Mouse (Mus musculus): ENCODE measurements around the gene Fam222a.

Gene Fam222a

DNA sequence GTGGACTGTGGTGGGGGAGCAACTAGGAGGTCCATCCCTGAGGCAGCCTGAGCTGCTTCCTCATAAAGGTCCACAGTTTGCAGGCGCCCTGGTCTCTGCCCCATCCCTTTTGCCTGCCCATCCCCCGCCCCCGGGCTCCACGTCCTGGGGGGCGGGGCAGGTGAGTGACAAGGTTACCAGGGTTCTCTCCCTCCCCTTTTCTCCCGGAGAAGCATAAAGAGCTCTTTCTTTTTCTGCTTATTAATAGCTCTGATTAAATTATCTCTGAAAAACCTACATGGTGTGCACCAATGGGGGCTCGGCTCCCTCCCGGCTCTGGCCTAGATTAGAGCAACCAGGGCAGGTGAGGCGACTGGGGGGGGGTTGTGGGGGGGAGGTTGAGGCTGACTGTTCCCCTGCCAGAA, 7.3 kb upstream of the Fam222a start:
- DNase-seq, result no peak

DNA sequence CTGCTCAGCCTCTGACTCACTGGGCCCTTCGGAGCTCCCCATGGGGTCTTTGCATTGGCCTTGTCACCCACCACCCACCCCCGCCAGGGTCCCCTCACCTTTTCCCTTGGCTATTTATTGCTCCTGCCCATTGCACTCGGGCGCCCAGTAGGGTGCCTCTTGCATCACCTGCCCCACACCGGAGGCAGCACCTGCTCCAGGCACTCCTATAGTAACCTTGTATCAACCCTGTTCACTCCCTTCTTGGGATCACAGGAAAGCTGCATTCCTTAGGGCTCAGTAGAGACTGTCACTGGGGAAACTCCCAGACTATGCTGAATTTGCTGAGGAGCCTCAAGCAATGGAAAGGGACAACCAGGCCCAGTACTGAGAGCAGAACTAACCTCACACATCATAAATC, 6.9 kb upstream of the Fam222a start:
- no peak for DNase-seq

DNA sequence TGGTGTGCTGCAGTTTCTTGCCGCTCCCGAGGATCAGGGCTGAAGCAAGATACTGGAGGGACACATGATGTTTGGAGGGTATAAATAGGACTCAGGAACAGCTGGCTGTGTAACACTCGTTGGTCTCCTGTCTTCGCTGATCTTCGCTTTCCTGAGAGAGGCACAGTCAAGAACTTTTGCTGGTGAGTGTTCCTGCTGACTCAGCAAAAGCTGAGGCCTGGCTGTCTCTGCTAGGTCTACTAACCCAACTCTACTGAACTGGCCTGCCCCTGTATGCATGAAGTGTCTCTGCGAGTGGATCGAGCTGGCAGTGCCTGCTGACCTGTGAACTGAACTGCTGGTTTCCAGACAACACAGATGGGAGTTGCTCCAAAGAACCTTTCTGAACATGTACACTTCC, 3.8 kb upstream of the Fam222a start:
- DNase-seq, result no peak

DNA sequence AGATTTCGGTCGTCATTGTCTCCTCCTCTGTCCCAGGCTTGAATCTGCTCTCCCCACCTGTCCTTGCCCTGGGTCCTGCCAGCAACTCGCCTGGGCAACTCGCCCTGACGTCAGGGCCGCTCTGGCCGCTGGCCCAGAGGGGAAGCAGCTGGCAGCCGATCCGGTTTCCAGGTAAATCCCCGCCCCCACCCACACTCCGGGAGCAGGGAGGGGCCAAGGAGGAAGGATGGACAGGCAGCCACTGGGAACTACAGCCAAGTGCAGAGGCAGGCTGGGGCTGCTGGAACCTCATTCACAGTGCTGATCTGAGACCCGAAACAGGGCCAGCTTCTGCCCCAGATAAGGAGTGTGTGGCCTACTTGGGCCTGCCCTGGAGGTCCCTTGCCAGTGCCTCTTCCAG, 2.5 kb upstream of the Fam222a start:
- no peak for DNase-seq

DNA sequence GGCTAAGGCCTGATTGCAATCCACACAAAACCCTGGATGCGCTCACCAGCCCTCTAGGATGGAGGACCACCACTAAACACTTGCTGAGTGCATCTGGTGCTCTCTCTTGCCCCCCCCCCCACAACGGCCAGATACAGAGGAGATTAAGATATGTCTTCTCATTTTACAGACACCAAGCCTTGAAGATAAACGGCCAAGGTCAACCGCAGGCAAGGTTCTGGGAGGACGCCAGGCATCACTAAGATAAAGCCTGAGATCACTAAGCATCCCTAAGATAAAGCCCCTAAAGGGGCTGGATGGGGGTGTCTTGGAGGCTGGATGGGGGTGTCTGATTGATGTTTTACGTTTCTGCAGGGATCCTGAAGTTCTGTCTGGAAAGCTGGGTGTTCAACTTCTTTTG, 2.1 kb upstream of the Fam222a start:
- DNase-seq, result no peak

DNA sequence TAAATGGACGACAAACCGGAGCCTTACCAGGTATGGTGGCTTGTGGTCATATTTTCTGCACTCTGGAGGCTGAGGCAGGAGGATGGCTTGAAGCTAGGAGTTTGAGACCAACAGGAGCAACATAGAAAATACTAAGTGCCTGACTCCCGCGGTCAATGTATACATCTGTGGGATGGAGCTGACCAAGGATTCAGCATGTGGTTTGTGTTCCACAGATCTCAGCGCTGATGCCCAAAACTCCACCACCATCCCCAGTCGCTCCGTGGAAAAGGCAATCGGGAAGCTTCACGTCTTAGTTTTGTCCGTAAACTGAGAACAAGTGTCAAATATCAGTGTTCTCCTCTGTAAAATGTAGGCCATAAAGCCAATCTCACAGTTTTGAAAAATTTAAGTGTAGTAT, 1.4 kb upstream of the Fam222a start:
- DNase-seq, result no peak

DNA sequence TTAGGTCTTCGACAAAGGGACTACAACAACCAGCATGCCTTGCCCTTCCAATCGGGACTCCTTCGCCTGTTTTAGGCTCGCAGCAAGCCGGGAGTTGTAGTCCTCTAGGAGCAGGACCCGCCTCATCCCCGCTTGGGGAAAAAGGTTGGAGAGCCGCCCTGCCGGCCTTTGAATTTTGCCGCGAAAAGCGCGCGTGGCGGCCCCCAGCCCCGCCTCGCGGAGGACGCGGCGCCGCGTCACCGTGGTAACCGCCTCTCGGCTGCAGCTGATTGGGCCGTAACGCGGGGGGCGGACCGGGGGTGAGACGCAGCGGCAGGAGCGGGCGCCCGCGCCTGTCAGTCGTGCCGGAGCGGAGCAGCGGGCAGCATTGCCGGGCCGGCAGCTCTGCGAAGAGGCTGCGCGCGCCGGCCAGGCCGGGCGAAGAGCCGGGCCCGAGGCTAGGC, 720 bp upstream of the Fam222a start:
- DNase-seq, result peak; percentile 92 to 94

DNA sequence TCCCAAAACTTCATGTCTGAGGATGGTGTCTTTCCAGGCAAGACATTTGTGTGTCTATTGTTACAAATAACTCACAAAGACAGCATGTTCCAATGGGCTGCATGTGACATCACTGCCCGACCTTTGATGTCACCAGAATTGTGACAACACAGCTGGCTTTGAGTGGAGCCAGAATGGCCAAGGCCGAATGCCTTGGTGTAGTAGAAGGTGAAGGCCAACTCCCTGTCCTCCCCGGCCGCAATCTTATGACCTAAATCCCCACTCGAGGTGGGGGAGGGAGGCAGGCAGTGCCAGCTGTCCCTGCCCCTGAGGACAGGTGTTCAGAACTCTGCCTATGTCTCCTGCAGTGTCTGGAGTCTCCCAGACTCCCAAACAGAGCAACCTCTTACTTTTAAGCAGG, 1.0 kb downstream of the Fam222a start:
- no peak for DNase-seq

DNA sequence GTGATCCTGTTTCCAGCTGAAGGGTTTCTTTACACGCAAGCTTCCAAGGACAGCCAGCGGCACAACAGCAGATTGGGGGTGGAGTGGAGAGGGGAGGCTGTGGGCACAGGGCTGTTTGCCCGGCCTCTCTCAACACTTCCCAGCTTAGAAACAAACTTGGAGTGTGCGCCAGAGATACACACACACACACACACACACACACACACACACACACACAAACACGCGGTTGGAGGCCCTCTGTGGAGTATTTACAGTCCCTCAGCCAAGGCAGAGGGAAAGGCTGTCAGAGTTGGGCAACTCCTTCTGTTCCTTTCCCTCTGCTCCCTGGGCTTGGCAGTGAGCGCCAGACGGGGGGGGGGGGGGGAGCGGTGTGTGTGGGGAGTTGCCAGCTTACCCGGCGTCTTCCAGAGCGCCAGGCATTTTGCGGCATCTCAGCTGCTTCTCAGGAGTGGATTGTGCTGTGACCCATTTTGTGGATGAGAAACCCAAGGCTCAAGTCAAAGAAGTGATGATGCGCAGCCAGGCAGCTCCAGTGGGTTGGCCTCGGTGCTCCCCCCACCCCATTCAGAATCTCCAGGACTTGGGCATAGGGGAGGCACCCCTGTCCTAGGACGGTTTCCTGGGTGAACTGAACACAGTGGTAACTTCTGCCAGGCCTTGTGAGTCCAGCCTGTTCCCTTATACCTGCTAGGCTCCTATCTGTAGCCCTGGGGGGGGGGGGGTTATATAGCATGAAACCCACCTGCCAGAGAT, 2.3 kb downstream of the Fam222a start:
- DNase-seq, result no peak

DNA sequence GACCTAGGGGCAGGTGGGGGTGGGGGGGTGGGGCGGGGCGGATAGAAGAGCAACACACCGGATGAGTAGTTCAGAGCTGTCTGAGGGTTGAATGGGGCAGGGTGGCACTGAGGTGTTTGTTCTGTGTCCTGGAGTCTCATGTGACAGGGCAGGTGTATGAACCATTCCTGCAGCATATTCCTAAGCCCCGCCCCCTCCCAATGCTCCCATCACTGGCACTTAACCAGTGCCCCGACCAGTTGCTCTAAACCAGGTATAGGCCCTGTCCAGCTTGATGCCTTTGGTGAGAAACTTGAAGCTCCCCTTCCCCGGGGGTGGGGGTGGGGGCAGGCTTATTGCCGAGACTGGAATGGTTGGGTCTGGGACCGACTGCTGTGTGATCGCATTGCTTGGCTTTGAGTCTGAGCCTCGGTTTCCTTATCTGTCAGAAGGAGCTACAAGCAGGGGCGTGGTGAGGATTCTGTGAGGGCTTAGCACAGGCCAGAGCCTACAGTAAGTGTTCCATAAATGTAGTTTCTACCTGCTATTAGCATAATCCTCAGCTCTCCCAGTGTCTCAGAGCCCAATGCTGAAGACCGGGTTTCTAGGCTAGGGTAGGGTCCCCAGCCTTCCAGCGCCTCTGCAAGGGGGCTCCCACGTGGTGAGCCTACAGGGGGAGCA, 3.1 kb downstream of the Fam222a start:
- DNase-seq, result no peak

DNA sequence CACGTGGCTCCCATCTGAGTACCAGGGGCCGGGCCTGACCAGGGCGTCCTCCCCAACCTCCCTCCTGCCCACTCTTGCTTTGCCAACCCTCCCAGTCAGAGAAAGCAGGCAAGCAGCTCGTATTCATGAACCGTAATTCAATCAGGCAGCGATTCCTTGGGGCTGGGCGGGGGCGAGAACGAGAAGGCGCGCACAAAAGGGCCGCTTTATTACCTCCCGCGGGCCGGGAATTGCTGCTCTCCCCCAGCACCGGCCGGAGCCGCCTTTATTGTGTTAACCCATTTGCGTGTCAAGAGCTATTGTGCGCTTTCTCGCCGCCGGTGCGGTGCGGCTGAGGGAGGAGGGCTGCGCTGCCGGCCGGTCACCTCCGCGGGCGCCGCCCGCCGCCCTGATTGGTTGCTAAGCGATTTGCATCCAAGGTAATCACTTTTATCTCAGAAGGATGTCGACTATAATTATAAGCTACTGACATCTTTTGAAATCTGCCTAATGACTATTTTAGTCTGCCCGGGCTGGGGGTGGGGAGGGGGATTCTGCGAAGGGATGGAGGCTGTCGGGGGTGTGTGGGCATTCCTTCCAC, 3.7 kb downstream of the Fam222a start:
- no peak for DNase-seq

DNA sequence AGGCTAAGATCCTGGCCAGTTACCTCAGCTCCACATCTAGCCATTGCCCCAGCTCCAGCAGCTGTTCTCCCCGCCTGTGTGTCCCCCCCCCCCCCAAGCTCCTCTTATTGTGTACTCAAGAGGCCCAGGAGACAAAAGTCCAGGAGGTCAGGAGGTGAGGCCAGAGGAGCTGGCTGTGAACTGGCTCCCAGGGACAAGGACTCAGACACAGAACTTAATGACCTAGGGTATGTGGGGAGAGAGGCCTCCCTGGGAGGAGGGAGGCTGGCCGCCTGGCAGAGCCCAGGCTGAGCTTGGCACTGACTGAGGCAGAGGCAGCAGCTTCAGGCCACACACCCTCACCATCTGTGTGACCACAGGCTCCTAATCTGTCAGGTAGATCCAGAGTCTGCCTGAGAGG, 5.2 kb downstream of the Fam222a start:
- DNase-seq, result no peak

DNA sequence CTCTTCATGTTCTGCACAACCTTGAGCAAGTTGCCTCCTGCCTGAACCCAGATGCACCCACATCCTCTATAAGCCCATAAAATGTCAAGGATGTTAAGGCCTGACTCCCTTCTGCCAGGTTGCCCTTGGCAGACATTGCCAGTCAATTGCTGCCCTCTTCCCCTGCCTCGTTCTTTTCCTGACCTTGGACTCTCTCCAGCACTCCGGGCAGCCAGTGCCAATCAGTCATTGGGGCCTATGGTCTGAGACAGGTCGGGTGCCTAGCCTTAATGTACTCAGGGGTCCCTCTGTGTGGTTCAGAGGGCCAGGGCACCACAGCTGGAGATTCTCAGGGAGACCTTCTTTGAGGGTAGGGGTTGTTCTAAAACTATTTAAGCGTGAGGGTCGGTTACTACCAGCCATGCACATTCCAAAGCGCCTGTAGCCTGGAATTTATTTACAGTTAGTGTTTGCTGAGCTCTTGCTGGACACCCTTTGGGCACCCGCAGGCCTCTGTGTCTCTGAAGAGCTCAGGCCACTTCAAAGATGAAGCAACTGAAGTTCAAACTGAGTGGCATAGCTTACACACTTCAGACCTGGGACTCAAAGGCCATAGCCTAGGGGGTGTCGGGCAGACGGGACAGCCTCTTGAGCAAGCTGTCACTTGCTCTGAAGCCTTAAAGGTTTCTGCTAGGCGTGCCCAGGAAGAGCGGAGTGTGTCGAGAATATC, 6.3 kb downstream of the Fam222a start:
- no peak for DNase-seq

DNA sequence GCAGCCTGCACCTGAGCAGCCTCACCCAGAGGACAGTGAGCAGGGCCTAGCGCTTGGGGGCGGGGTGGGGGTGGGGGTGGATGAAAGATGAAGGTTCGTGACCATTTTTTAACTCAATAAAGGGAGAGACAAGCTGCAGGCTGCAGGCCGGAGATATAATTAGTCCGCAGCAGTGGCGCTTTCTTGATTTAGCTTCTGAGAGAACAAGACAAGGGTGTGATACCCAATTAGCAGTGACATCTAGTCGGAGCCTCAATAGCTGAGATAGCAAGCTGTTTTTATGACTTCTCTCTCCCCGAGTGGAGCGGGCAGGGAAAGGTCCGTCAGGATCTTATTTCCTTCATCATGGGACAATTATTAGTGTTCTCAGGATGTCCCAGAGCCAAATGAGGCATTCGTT, 7.2 kb downstream of the Fam222a start:
- no peak for DNase-seq

DNA sequence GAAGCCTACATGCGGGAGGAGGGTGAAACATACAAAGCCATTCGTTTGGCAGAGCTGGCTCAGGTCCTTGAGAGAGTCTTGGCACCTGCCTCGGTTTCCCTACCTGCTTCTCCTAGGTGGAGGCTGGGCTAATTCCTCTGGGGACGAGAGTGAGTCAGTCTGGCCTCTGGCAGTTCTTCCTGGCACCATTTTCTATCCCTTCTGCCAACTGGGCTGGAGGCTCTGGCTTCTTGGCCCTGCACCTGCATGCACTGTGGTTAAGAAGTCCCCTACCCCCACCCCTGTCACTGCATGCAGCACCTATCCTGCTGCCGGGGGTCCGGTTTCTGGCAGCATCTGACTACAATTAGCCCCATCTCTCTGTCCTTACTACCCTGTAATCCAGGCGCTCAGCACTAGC, 7.7 kb downstream of the Fam222a start:
- DNase-seq, result no peak

DNA sequence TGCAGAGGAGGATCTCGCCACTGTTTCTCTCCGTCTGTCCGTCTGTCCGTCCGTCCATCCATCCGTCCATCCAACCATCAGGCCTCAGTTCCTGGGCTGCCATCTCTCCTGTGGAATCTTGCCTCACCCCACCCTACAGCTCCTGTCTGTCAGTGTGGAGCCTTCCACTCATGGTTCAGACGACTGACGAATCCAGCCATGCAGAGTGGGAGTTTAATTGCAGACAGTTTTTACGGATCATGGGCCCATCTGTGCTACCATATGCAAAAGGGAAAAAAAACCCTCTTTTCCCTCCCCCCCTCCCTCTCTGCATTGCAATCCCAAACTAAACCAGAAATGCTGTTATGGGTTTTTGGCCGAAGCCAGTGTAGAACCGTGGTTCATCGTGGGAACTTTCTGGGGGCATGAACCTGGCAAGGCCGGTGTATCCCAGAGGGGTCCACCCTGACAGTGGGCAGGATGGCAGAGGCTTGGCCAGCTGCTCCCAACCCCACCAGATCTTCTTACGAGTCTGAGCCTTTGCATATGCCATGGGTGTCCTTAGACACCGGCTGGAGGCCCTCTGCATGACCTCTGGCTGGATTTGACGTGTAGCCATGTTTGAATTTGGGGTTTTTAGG, 8.3 kb downstream of the Fam222a start:
- DNase-seq, result no peak

DNA sequence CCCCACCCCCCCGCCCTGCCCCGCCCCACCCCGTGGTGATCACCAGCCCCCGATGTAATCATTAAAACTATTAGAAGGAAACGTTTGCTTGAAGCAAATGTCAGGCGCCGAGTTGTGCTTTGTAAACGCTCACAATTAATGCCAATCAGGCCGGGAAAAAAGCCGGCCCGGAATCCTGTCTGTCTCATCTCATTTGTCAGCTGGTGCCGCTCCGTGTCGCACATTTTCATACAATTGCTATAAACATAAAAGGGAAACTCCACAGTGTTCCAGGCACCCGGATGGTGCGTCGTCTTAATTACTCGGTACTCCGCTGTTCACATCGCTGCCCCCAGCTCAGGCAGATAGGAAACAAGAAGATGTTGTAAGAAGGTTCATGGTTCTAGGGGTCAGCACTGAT, 10.5 kb downstream of the Fam222a start:
- no peak for DNase-seq

DNA sequence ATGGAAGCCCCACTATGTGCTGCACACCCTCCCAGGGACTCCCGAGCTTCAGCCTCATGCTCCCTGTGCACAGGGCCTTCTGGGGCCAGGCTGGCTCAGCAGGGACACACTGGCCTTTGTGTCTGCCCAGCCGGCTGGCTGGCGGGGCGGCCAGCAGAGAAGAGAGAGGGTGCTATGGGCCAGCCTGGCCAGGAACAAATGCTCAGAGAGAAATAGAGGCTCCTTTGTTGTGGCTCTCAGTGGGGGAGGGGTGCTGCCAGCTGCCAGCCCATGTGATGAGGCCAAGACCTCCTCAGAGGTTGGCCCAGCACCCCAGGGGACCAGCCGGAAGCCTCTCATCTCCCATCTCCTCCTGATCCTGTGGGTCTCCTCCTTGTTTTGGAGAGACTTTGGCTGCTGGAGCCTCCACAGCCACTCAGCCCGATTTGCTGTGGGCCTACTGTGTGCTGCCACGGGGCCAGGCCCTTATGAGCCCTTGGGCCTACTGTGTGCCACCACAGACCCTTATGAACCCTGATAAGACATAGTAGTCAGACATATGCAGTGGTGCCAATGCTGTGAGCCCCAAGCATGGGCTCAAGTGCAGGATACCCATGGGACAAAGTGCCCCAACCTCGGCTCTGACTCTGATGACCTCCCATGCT, 12.0 kb downstream of the Fam222a start:
- DNase-seq, result no peak

DNA sequence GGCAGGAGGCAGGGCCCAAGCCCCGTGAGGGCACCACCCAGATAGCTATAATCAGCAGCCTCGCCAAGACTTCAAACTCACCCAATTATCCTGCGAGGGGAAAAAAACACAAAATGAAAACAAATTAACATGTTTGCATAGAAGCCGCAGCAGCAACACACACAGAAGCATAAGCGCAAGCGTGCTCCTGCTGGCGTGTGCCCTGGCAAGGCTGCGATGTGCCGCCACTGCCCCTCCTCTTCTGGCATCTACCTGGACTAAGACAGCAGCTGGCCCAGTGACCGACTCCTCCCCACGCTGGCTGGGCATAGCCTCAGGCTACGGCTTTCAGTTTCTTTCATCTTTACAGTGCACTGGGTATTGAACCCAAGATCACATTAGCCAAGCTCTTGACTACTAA, 13.7 kb downstream of the Fam222a start:
- no peak for DNase-seq

DNA sequence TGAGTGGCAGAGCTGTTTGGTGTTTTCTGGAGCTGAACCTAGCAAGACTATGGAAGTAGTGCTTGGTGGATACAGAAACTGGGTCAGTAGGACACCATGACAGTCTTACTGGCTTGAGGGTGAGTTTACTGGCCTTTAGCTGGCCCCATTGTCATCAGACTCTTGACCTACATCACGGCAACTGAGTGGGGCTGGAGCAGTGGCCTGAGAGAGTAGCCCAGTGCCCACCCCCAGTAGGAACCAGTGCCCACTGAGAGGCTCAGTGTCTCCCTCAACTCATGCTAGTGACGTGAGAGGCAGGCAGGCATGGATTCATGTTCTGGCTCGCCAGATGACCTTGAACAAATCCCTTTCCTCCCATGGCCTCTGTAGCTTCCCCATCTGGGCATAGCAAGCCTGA, 15.2 kb downstream of the Fam222a start:
- no peak for DNase-seq

DNA sequence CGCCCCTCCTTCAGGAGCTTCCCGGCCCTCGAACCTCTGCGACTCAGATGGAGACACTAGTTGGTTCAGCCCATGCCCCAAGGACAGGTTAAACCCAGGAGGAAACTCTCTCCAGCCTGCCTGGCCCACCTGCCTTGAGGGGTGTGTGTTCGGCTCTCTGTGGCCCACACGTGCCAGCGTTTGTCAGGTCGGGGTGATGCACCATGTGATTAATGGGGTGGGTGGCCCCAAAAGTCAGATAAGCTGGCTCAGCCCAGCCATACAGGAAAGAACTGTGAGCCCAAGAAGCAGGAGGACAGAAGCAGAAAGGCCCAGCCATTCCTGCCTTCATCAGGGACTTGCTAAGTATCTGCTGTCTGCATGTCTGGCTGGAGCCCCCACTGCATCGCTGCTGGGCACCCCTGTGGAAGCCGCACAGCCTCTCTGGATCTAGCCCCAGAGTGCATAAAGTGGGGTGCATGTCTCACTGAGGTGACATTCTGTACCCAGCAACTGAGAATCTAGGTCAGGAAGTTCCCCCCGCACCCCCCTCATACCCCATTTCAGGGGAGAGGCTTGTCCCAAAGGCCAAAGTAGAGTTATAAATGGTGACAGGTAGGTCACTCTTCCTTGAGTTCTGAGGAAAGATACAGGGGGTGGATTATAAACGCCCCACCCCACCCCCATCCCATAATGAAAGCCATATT, 15.8 kb downstream of the Fam222a start:
- DNase-seq, result peak in 1 of 2 experiments; percentile 45

Data from thymus, postnatal 36 days (tissue).